Mouse (Mus musculus): ENCODE data around the gene Nmur2. TPM values are rescaled to one million over a fixed set of nuclear protein-coding genes. Genes with fewer than 3 reads are reported as not detected.

Nmur2 gene
- polyA plus RNA-seq (2015; fragmentation: Nextera tagmentation; extraction: Ambion mirVana) = 0.04 TPM in 1 of 2 replicates, not detected in the other

GRCm38 (mm10) chr11:56040917-56041316 lies at the start of gene Nmur2:
Nmur2 (minus strand) TSS chr11:56041010.
- WGBS = under 1% methylated on average over 6 of the region's 6 CpGs
- Histone ChIP-seq H3K36me3 (no peaks in the 10 kb centered on the region), H3K9me3 (no peaks in the 10 kb centered on the region), H3K9ac (no peak within 1 kb of the TSS), H3K4me1 (no peaks in the 10 kb centered on the region), H3K27ac (no peak within 1 kb of the TSS), H3K4me3 (no peak within 1 kb of the TSS), H3K4me2 (no peak within 1 kb of the TSS), H3K27me3 (no peaks in the 10 kb centered on the region)
- ATAC-seq (ENCODE audit: borderline replicate concordance, extremely low read depth, low FRiP score, low TSS enrichment) = no peak; the same call in 1 of the 2 replicates

GRCm38 (mm10) chr11:56089127-56089689 lies 48.4 kb upstream of the Nmur2 start:
- Histone ChIP-seq H3K4me2 (no peak overlapping the region), H3K27me3 (no peaks in the 10 kb centered on the region), H3K9me3 (no peaks in the 10 kb centered on the region), H3K4me1 (no peaks in the 10 kb centered on the region), H3K9ac (no peak overlapping the region), H3K27ac (no peak overlapping the region), H3K36me3 (no peaks in the 10 kb centered on the region), H3K4me3 (no peak overlapping the region)
- 88% methylated on average over 11 of the region's 11 CpGs for WGBS
- no peak for ATAC-seq (ENCODE audit: borderline replicate concordance, extremely low read depth, low FRiP score, low TSS enrichment)

GRCm38 (mm10) chr11:56072131-56072530 lies 31.3 kb upstream of the Nmur2 start:
- Histone ChIP-seq H3K9me3 (no peaks in the 10 kb centered on the region), H3K27me3 (no peaks in the 10 kb centered on the region), H3K36me3 (no peaks in the 10 kb centered on the region), H3K4me2 (no peak overlapping the region), H3K4me1 (no peaks in the 10 kb centered on the region), H3K27ac (no peak overlapping the region), H3K9ac (no peak overlapping the region), H3K4me3 (no peak overlapping the region)
- no peak for ATAC-seq (ENCODE audit: borderline replicate concordance, extremely low read depth, low FRiP score, low TSS enrichment)
- 77% methylated on average over 7 of the region's 7 CpGs for WGBS

GRCm38 (mm10) chr11:56069658-56070057 lies 28.8 kb upstream of the Nmur2 start:
- no peak for ATAC-seq (ENCODE audit: borderline replicate concordance, extremely low read depth, low FRiP score, low TSS enrichment)
- H3K9ac ChIP-seq = no peak overlapping the region
- H3K36me3 ChIP-seq = no peaks in the 10 kb centered on the region
- H3K27me3 ChIP-seq = no peaks in the 10 kb centered on the region
- WGBS = 79% methylated on average over 2 of the region's 2 CpGs
- no peaks in the 10 kb centered on the region for H3K4me1 ChIP-seq
- no peak overlapping the region for H3K27ac ChIP-seq
- H3K9me3 ChIP-seq = no peaks in the 10 kb centered on the region
- no peak overlapping the region for H3K4me2 ChIP-seq
- no peak overlapping the region for H3K4me3 ChIP-seq

GRCm38 (mm10) chr11:56065147-56065546 lies 24.3 kb upstream of the Nmur2 start:
- no peak overlapping the region for H3K27ac ChIP-seq
- H3K9ac ChIP-seq = no peak overlapping the region
- no peak for ATAC-seq (ENCODE audit: borderline replicate concordance, extremely low read depth, low FRiP score, low TSS enrichment)
- 89% methylated on average over 2 of the region's 2 CpGs for WGBS
- no peaks in the 10 kb centered on the region for H3K9me3 ChIP-seq
- H3K36me3 ChIP-seq = no peaks in the 10 kb centered on the region
- no peak overlapping the region for H3K4me2 ChIP-seq
- no peak overlapping the region for H3K4me3 ChIP-seq
- no peaks in the 10 kb centered on the region for H3K4me1 ChIP-seq
- no peaks in the 10 kb centered on the region for H3K27me3 ChIP-seq

GRCm38 (mm10) chr11:56064575-56064974 lies 23.8 kb upstream of the Nmur2 start:
- no peak for ATAC-seq (ENCODE audit: borderline replicate concordance, extremely low read depth, low FRiP score, low TSS enrichment)
- Histone ChIP-seq H3K36me3 (no peaks in the 10 kb centered on the region), H3K4me3 (no peak overlapping the region), H3K9ac (no peak overlapping the region), H3K27me3 (no peaks in the 10 kb centered on the region), H3K9me3 (no peaks in the 10 kb centered on the region), H3K4me2 (no peak overlapping the region), H3K27ac (no peak overlapping the region), H3K4me1 (no peaks in the 10 kb centered on the region)
- WGBS = 49% methylated on average over 4 of the region's 4 CpGs

GRCm38 (mm10) chr11:56059236-56059635 lies 18.4 kb upstream of the Nmur2 start:
- 52% methylated on average over 3 of the region's 3 CpGs for WGBS

GRCm38 (mm10) chr11:56054439-56054838 lies 13.6 kb upstream of the Nmur2 start:
- no peak for ATAC-seq (ENCODE audit: borderline replicate concordance, extremely low read depth, low FRiP score, low TSS enrichment)
- no peak overlapping the region for H3K27ac ChIP-seq
- H3K4me1 ChIP-seq = no peaks in the 10 kb centered on the region
- no peak overlapping the region for H3K4me2 ChIP-seq
- WGBS = 50% methylated on average over 7 of the region's 7 CpGs
- no peaks in the 10 kb centered on the region for H3K27me3 ChIP-seq
- no peaks in the 10 kb centered on the region for H3K36me3 ChIP-seq
- no peaks in the 10 kb centered on the region for H3K9me3 ChIP-seq
- no peak overlapping the region for H3K9ac ChIP-seq
- no peak overlapping the region for H3K4me3 ChIP-seq

More at GRCm38 (mm10) chr11:56059236-56059635, 18.4 kb upstream of the Nmur2 start:
- H3K9me3 ChIP-seq = no peaks in the 10 kb centered on the region
- H3K4me1 ChIP-seq = no peaks in the 10 kb centered on the region
- no peak overlapping the region for H3K4me3 ChIP-seq
- no peaks in the 10 kb centered on the region for H3K27me3 ChIP-seq
- no peak overlapping the region for H3K27ac ChIP-seq
- H3K9ac ChIP-seq = no peak overlapping the region
- H3K36me3 ChIP-seq = no peaks in the 10 kb centered on the region
- no peak overlapping the region for H3K4me2 ChIP-seq
- no peak for ATAC-seq (ENCODE audit: borderline replicate concordance, extremely low read depth, low FRiP score, low TSS enrichment)

GRCm38 (mm10) chr11:56026854-56027253 lies 14.0 kb downstream of the Nmur2 start:
- no peak overlapping the region for H3K9ac ChIP-seq
- H3K27me3 ChIP-seq = no peaks in the 10 kb centered on the region
- H3K36me3 ChIP-seq = no peaks in the 10 kb centered on the region
- 62% methylated on average over 10 of the region's 10 CpGs for WGBS
- H3K27ac ChIP-seq = no peak overlapping the region
- ATAC-seq (ENCODE audit: borderline replicate concordance, extremely low read depth, low FRiP score, low TSS enrichment) = no peak
- no peak overlapping the region for H3K4me3 ChIP-seq
- no peak overlapping the region for H3K4me2 ChIP-seq
- H3K9me3 ChIP-seq = no peaks in the 10 kb centered on the region
- H3K4me1 ChIP-seq = no peaks in the 10 kb centered on the region

GRCm38 (mm10) chr11:56025746-56026570 lies 14.9 kb downstream of the Nmur2 start:
- Histone ChIP-seq H3K9ac (no peak overlapping the region), H3K27ac (no peak overlapping the region), H3K4me1 (no peaks in the 10 kb centered on the region), H3K4me3 (no peak overlapping the region), H3K27me3 (no peaks in the 10 kb centered on the region), H3K36me3 (no peaks in the 10 kb centered on the region), H3K9me3 (no peaks in the 10 kb centered on the region), H3K4me2 (no peak overlapping the region)
- ATAC-seq (ENCODE audit: borderline replicate concordance, extremely low read depth, low FRiP score, low TSS enrichment) = no peak
- 68% methylated on average over 10 of the region's 10 CpGs for WGBS

GRCm38 (mm10) chr11:56013510-56014057 lies 27.2 kb downstream of the Nmur2 start:
- Histone ChIP-seq H3K4me3 (no peak overlapping the region), H3K27me3 (no peaks in the 10 kb centered on the region), H3K27ac (no peak overlapping the region), H3K9me3 (no peaks in the 10 kb centered on the region), H3K4me1 (0 out of 2 replicates have a peak, but pooled peaks cover 3% of the 10 kb centered on the region), H3K4me2 (no peak overlapping the region), H3K36me3 (no peaks in the 10 kb centered on the region), H3K9ac (no peak overlapping the region)
- 30% methylated on average over 9 of the region's 9 CpGs for WGBS
- ATAC-seq (ENCODE audit: borderline replicate concordance, extremely low read depth, low FRiP score, low TSS enrichment) = peak; percentile 78

- Histone ChIP-seq H3K9me3 (no peaks in the 10 kb centered on the region), H3K4me2 (no peak overlapping the region), H3K27ac (peak overlapping the region; percentile 15; the same call in 1 of the 2 replicates), H3K4me3 (no peak overlapping the region), H3K9ac (no peak overlapping the region), H3K4me1 (0 out of 2 replicates have a peak, but pooled peaks cover 3% of the 10 kb centered on the region), H3K36me3 (no peaks in the 10 kb centered on the region), H3K27me3 (no peaks in the 10 kb centered on the region)
- WGBS = 38% methylated on average over 2 of the region's 2 CpGs
- ATAC-seq (ENCODE audit: borderline replicate concordance, extremely low read depth, low FRiP score, low TSS enrichment) = peak; percentile 84; the same call in 1 of the 2 replicates
Measured at GRCm38 (mm10) chr11:56012396-56012795, 28.4 kb downstream of the Nmur2 start.
